Mouse (Mus musculus) midbrain, embryonic 10.5 days (tissue): ENCODE results near the gene Ilk. TPM values are rescaled to one million over a fixed set of nuclear protein-coding genes. Genes with fewer than 3 reads are reported as not detected.
A peak's percentile ranks its signal among the peaks of the same experiment; 100 is the strongest.

ENCODE experiments used
- DNase-seq: peaks from one replicate; pipeline ENCODE4 v3.0.0-alpha.2; 2017; ENCODE audit warnings: low spot score
- H3K27ac ChIP-seq: fragments of 300-500 bp; sonication (generic); replicated peaks from 2 replicates; pipeline ENCODE4 v1.5.1; 2016; ENCODE audit warnings: mild to moderate bottlenecking
- H3K27me3 ChIP-seq: fragments of 300-500 bp; sonication (generic); 2 replicates; pipeline ENCODE4 v1.6.1; 2016; ENCODE audit warnings: low read depth, mild to moderate bottlenecking; ENCODE audit not compliant: poor library complexity, severe bottlenecking
- H3K36me3 ChIP-seq: fragments of 300-500 bp; sonication (generic); 2 replicates; pipeline ENCODE4 v1.6.1; 2016; ENCODE audit warnings: mild to moderate bottlenecking, moderate library complexity
- H3K4me1 ChIP-seq: fragments of 300-500 bp; sonication (generic); 2 replicates; pipeline ENCODE4 v1.6.1; 2016
- H3K4me3 ChIP-seq: fragments of 300-500 bp; sonication (generic); 2 replicates; pipeline ENCODE4 v1.5.1; 2016; ENCODE audit warnings: mild to moderate bottlenecking, moderate library complexity
- H3K9me3 ChIP-seq: fragments of 300-500 bp; sonication (generic); replicated peaks from 2 replicates; pipeline ENCODE4 v1.6.1; 2016; ENCODE audit warnings: mild to moderate bottlenecking
- WGBS: fragments of 180-500 bp; shearing (Covaris S2); methylation state at CpG from one replicate; pipeline ENCODE4 v1.1.7; 2016; 5-methylcytosine and 5-hydroxymethylcytosine counted together
- polyA plus RNA-seq: library from polyadenylated mRNA; unstranded; fragments of >200 nt; fragmentation: Nextera tagmentation; extraction: Ambion mirVana; gene quantifications from 2 replicates; pipeline ENCODE4 v1.2.1, GENCODE M21; 2016

Gene Ilk
- polyA plus RNA-seq, 1 experiment from 2014 or later, result 236 TPM

- Histone ChIP-seq H3K27me3 (no peaks in the 10 kb centered on the region), H3K4me1 (peaks cover 43% of the 10 kb centered on the region), H3K36me3 (peaks cover 69% of the 10 kb centered on the region), H3K27ac (no peak overlapping the region), H3K4me3 (no peak overlapping the region), H3K9me3 (no peaks in the 10 kb centered on the region)
- DNase-seq, result no peak
- WGBS, result 94% methylated on average over 1 of the region's 1 CpGs
Observed at GRCm38 (mm10) chr7:105777316-105777715, 40.9 kb downstream of the Ilk start.

GRCm38 (mm10) chr7:105777797-105778552 lies 41.6 kb downstream of the Ilk start:
- Histone ChIP-seq H3K9me3 (no peaks in the 10 kb centered on the region), H3K4me1 (peaks cover 47% of the 10 kb centered on the region), H3K36me3 (peaks cover 68% of the 10 kb centered on the region), H3K27me3 (no peaks in the 10 kb centered on the region), H3K27ac (peak overlapping the region; percentile 60), H3K4me3 (peak overlapping the region; percentile 14; the same call in 1 of the 2 replicates)
- peak; percentile 48 for DNase-seq
- WGBS, result 70% methylated on average over 13 of the region's 13 CpGs

GRCm38 (mm10) chr7:105778553-105779265 lies 42.3 kb downstream of the Ilk start:
- Histone ChIP-seq H3K4me3 (0 out of 2 replicates have a peak overlapping the region, but pooled peaks have one; percentile 14), H3K27ac (peak overlapping the region; percentile 60), H3K27me3 (no peaks in the 10 kb centered on the region), H3K4me1 (peaks cover 48% of the 10 kb centered on the region), H3K9me3 (no peaks in the 10 kb centered on the region), H3K36me3 (peaks cover 64% of the 10 kb centered on the region)
- no peak for DNase-seq
- 52% methylated on average over 4 of the region's 4 CpGs for WGBS

- DNase-seq, result no peak
- Histone ChIP-seq H3K36me3 (peaks cover 57% of the 10 kb centered on the region), H3K4me1 (peaks cover 65% of the 10 kb centered on the region), H3K9me3 (no peaks in the 10 kb centered on the region), H3K27me3 (peaks cover 18% of the 10 kb centered on the region), H3K4me3 (no peak overlapping the region), H3K27ac (no peak overlapping the region)
- WGBS, result 47% methylated on average over 4 of the region's 4 CpGs
Observed at GRCm38 (mm10) chr7:105783861-105784260, 47.5 kb downstream of the Ilk start.

- Histone ChIP-seq H3K4me3 (peak overlapping the region; percentile 20; the same call in 1 of the 2 replicates), H3K36me3 (peaks cover 50% of the 10 kb centered on the region), H3K27ac (no peak overlapping the region), H3K4me1 (peaks cover 60% of the 10 kb centered on the region), H3K9me3 (no peaks in the 10 kb centered on the region), H3K27me3 (peaks cover 25% of the 10 kb centered on the region)
- WGBS, result 44% methylated on average over 4 of the region's 4 CpGs
- DNase-seq, result no peak
Observed at GRCm38 (mm10) chr7:105784556-105784955, 48.2 kb downstream of the Ilk start.

- peaks cover 60% of the 10 kb centered on the region for H3K4me1 ChIP-seq
- peaks cover 29% of the 10 kb centered on the region for H3K36me3 ChIP-seq
- peaks cover 44% of the 10 kb centered on the region for H3K27me3 ChIP-seq
- no peaks in the 10 kb centered on the region for H3K9me3 ChIP-seq
- H3K4me3 ChIP-seq, result peak overlapping the region; percentile 92
- DNase-seq, result no peak
- WGBS, result 7% methylated on average over 19 of the region's 20 CpGs
- H3K27ac ChIP-seq, result peak overlapping the region; percentile 99
Observed at GRCm38 (mm10) chr7:105786506-105787284, 50.3 kb downstream of the Ilk start.

- Histone ChIP-seq H3K9me3 (no peaks in the 10 kb centered on the region), H3K4me1 (peaks cover 59% of the 10 kb centered on the region), H3K27ac (peak within 1 kb of the TSS; percentile 99), H3K27me3 (peaks cover 44% of the 10 kb centered on the region), H3K4me3 (peak within 1 kb of the TSS; percentile 92), H3K36me3 (peaks cover 21% of the 10 kb centered on the region)
- under 1% methylated on average over 72 of the region's 97 CpGs for WGBS
- peak; percentile 72 for DNase-seq
Observed at GRCm38 (mm10) chr7:105787285-105788140, 51.1 kb downstream of the Ilk start, which contains the start of gene Dchs1. Dchs1 (minus strand) TSS chr7:105787654.

GRCm38 (mm10) chr7:105791147-105791546 lies 54.8 kb downstream of the Ilk start:
- Histone ChIP-seq H3K36me3 (no peaks in the 10 kb centered on the region), H3K27me3 (peaks cover 44% of the 10 kb centered on the region), H3K4me1 (peaks cover 31% of the 10 kb centered on the region), H3K27ac (no peak overlapping the region), H3K4me3 (no peak overlapping the region), H3K9me3 (no peaks in the 10 kb centered on the region)
- DNase-seq, result no peak
- 76% methylated on average over 1 of the region's 1 CpGs for WGBS

Other genes starting within 250 kb of the Ilk start
- gene Smpd1, start 182.2 kb upstream of the Ilk start, polyA plus RNA-seq, result 34.2 and 41.7 TPM in 2 replicates
- 112 and 134 TPM in 2 replicates for gene Apbb1, start 154.9 kb upstream of the Ilk start, polyA plus RNA-seq
- gene Hpx, start 136.5 kb upstream of the Ilk start, polyA plus RNA-seq, result 0.07 and 0.17 TPM in 2 replicates
- gene Trim3, start 103.0 kb upstream of the Ilk start, polyA plus RNA-seq, result 30.3 and 36.0 TPM in 2 replicates
- gene Timm10b, start 96.5 kb upstream of the Ilk start, polyA plus RNA-seq, result 164 TPM in 2 replicates
- 57.5 and 67.3 TPM in 2 replicates for gene Arfip2, start 96.2 kb upstream of the Ilk start, polyA plus RNA-seq
- 8.1 and 12.0 TPM in 2 replicates for gene Gm45799, start 96.0 kb upstream of the Ilk start, polyA plus RNA-seq
- 0.40 and 0.41 TPM in 2 replicates for gene Dnhd1, start 85.8 kb upstream of the Ilk start, polyA plus RNA-seq
- gene Rrp8, start 793 bp downstream of the Ilk start, polyA plus RNA-seq, result 35.4 and 44.0 TPM in 2 replicates
- gene Taf10, start 7.8 kb downstream of the Ilk start, polyA plus RNA-seq, result 160 and 188 TPM in 2 replicates
- 66.1 and 66.9 TPM in 2 replicates for gene Tpp1, start 15.6 kb downstream of the Ilk start, polyA plus RNA-seq
- gene Dchs1, start 51.1 kb downstream of the Ilk start, polyA plus RNA-seq, result 6.7 and 10.1 TPM in 2 replicates
- 293 and 320 TPM in 2 replicates for gene Mrpl17, start 74.5 kb downstream of the Ilk start, polyA plus RNA-seq
- 0.06 and 0.11 TPM in 2 replicates for gene Gm4070, start 217.4 kb downstream of the Ilk start, polyA plus RNA-seq